Mouse (Mus musculus) layer of hippocampus, postnatal 25 days (tissue): ENCODE measurements around the gene Gm16430. TPM values are rescaled to one million over a fixed set of nuclear protein-coding genes. Genes with fewer than 3 reads are reported as not detected.
"Not testable (repeated sequence)": the region's sequence is repeated elsewhere in the genome, so short reads cannot be mapped to it uniquely, and the experiment has no call there.

ENCODE experiments used
- DNase-seq, 2 experiments: peaks; one replicate each; pipeline ENCODE4 v3.0.0; 2022; ENCODE audit warnings: mixed read lengths in 2 of 2, low spot score in 1 of 2; ENCODE audit errors: extremely low spot score in 1 of 2
- total RNA-seq, 2 experiments: library from RNA; stranded (reverse); gene quantifications; 2 replicates each; pipeline ENCODE4 v1.2.3; 2021

The Gm16430 gene
- total RNA-seq: not detected

- DNase-seq: not testable (repeated sequence)
Observed at GRCm38 (mm10) chrX:54621911-54622310, at the start of gene Gm16430. Gm16430 (plus strand) TSS chrX:54622211.

Other genes starting within 250 kb of the Gm16430 start
- not detected for gene Gm16405, start 91.0 kb upstream of the Gm16430 start, total RNA-seq